Mouse (Mus musculus) gastrocnemius, postnatal 10 days (tissue): ENCODE results near the gene Lcor. TPM values are rescaled to one million over a fixed set of nuclear protein-coding genes. Genes with fewer than 3 reads are reported as not detected.

Source experiments
- DNase-seq: peaks from one replicate; pipeline ENCODE4 v3.0.0; 2021; ENCODE audit warnings: mixed read lengths
- long read RNA-seq, 2 experiments: library from polyadenylated mRNA; stranded (forward); transcript quantifications; one replicate each; pipeline ENCODE4 v2.0.0; 2021
- total RNA-seq, 2 experiments: library from RNA; stranded (reverse); gene quantifications; 2 replicates each; pipeline ENCODE4 v1.2.3; 2021

The Lcor gene
- total RNA-seq, result 10 to 100 TPM; 14.9 to 20.0 TPM
- long read RNA-seq, experiment 1, partial matches to known transcripts, result 1 of 8 reads
- long read RNA-seq, experiment 1, other reads (novel, unspliced or antisense), result 7 of 8 reads
- long read RNA-seq, experiment 2, partial matches to known transcripts, result 1 of 4 reads
- long read RNA-seq, experiment 2, other reads (novel, unspliced or antisense), result 2 of 4 reads

DNA sequence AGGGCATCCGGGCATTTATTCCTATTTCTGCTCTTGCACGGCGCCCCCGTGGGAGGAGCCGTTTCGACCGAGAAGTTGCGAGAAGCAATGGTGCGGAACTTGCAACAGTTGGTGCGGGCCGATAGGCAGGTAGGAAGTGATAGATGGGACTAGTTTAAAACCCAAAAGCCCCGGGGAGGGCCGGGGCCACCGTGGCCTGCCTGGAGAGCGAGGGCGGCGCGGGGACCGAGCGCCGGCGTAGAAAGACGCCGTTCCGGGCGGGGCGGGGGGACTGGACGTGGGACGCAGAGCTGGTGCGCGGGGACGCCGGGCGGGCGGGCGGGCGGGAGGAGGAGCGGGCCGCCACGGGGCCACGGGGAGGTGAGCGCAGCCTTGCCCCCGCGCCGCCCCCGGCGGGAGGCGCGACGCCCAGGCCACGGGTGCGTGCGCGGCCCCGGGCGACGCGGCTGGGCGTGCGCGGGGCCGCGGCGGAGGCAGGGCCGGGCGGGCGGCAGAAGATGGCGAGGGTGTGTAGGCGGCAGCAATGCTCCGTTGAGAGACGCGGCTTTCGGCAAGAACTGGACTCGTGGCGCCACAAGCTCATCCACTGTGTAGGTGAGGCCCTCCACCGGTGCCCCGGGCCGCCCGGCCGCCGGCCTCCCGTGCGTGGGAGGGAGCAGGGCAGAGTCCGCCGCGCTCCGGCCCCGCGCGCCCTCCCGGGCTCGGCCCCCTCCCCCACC, at the start of gene Lcor:
Gene Lcor, plus strand, starts transcription at position 448 of the 719 bp plus-strand sequence.
- DNase-seq, result peak; percentile 82

DNA sequence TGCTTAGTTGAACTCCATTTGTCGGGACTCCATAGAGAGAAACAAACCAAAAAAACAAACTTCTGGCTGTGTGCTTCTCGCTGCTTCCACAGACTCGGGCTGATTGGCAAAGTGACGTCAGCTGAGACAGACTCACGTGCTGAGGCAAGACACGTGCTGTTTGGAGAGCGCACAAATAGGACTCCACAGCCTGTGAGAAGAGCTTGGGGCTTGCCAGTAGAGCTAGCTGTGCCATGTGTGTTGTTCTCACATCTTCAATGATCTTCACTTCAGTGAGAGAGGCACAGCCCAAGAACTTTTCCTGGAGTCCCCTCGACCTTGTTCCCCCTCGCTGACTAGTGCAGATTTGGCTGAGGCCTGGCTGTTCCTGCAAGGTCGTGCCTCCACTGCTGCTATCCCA, 47.1 kb upstream of the Lcor start:
- no peak for DNase-seq

DNA sequence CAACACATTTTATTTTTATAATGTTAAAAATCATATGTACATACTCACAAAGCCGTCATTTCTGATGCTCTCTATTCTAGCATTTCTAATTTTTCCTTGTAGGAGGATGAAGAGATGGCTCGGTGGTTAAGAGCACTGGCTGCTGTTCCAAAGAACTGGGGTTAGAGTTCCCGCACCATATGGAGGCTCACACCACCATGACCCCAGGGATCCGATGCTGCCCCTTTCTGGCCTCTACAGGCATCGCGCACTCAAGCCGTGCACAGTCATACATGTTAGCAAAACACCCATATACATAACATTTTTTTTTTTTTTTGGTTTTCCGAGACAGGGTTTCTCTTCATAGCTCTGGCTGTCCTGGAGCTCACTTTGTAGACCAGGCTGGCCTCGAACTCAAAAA, 46.0 kb upstream of the Lcor start:
- no peak for DNase-seq

DNA sequence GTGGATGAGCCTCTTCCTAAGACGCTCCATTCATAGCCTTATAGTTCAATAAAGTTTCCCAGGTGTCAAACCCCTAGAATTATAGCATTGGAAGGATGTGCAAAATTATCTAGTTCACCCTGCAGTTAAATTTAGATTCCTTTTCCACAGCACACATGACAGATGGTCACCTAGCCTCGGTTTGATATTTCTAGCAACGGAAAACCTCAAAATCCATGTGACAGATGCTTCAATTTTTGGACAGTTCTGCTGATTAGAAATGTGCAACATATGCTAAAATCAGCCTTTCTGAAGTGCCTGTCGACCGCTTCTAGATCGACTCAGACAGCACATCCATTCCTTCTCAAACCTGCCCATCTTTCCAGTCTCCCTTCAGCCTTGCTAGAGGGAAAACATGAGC, 43.5 kb upstream of the Lcor start:
- no peak for DNase-seq

DNA sequence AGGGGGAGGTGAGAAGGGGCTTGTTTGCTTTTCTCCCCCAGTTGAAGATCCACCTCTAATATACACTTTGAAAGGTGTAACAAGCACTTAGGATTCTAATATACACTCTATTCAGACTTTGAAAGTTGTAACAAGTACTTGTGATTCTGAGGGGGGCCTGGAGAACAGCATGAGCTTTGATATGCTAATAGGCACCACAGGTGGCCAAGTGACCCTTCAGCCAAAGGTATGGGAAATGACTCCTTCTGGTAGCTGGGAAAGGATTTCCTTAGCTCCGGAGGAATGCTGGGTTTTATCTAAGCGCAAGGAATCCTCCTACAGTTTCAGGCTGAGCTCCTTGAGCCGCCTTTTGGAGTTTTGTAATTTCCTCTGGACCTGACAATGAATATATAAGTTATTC, 41.0 kb upstream of the Lcor start:
- no peak for DNase-seq

DNA sequence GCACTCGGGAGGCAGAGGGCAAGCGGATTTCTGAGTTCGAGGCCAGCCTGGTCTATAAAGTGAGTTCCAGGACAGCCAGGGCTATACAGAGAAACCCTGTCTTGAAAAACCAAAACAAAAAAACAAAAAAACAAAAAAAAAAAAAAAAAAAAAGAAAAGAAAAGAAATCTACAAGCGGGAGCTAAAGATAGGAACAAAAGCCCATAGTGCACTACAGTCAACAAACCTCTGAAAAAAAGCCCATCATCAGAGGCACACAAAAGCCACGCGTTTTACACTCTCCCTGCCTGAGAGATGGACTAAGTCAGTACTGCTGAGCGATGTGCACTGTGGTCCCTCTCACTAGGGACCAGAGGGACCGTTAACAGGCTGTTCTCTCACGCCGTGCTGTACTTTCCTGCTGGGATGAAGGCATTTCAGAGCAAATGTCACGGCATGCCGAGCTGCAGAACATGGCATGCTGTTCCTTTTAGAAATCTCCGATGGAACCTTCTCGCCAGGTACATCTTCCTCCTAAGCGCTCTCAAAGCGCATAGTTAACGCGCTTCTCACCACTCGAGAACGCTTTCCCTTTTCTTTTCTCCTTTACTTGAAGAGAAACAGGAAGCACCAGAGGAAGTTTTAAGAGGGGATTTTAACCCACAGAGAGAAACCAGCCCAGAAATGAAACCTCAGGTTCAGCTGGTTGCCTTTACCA, 40.4 kb upstream of the Lcor start:
- no peak for DNase-seq

DNA sequence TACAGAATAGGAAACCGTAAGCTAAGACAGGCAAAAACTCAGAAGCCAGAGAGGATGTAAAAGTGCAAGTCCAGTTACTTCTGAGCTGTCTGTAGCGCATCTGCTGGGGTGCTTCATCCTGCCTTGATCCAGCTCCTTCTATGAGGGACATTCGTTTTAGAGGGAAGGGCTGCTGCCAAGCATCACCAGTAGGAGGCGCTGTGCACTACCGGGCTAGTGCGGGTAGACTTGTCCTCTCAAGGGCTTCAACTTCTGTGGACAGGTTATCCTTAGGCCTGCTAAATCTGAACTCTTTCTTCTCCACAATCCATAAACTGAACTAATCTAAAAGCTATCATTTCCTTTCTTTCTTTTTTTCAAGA, 39.8 kb upstream of the Lcor start:
- DNase-seq, result peak; percentile 62

DNA sequence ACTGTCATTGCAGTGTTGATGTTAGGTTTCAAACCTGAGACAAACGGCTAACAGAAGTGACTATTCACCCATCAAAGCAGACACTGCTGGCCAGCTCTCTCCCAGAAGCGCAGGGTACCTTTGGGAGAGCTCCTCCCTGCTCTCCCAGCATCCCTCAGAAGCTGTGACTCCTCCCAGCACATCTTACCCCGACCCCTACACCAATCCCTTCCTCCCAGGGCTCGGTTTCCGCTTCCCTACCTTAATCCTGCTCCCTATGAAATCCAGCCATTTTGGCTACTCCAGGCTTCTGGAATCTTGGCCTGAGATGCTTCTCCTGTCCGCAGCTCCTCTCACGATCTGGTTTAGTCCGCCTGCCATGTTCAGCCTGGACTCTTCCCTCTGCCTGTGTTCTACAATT, 37.9 kb upstream of the Lcor start:
- no peak for DNase-seq

DNA sequence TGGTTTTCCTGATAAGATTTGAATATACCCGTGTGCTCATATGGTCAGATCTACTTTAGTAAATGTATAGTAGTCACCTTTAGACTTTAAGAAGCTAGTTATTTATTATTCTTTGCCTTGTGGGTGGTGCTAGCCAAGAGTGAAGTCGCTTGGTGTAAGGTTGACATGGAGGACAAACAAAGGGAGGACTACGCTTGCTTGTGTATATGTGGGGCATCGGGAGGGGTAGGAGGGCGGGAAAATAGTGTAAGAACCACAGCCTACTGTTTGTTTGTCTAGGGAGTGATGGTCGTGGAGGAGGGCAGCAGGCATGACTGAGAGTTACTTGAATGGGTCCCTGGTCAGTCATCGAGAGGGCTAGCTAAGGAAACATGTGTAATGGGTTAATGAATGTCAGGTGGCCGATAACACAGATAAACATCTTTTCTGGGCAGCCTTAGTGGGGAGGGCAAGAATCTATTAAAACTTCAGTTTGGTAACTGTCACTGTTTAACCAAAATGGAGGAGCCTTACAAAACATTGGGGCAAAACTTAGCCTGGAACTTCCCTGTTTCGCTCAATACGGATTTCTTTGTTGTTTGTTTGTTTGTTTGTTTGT, 37.3 kb upstream of the Lcor start:
- DNase-seq, result no peak

DNA sequence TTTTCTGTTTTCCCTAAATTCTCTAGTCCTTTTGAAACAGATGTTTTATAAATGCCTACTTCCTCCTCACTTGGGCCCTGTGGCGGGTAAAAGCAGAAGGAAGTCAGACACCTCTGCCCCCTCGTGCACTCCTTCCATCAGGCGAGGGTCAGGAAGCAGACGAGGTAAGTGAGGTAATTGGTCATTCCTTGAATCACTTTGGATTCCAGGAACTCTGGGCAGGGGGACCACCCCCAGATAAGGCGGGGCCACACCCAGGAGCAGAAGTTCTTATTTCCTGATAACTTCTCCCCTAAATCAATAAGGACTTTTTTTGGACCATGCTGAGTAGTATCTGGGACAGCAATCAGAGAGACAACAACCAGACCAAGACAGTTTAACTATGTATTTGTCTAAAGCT, 36.7 kb upstream of the Lcor start:
- no peak for DNase-seq

DNA sequence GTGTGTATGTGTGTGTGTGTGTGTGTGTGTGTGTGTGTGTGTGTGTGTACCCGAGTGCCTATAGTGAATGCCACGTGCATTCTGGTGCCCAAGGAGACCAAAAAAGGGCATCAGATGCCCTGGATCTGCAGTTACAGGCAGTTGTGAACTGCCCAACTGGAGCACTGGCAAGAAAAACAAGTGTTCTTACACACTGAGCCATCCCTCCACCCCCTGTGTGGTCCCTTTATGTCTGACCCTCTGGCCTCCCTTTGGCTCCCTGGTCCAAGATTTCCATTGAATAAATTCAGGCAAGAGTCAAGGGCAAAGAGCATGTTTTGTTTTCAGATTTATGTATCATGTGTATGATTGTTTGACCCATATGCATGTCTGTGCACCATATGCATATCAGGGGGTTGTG, 35.3 kb upstream of the Lcor start:
- DNase-seq, result no peak

DNA sequence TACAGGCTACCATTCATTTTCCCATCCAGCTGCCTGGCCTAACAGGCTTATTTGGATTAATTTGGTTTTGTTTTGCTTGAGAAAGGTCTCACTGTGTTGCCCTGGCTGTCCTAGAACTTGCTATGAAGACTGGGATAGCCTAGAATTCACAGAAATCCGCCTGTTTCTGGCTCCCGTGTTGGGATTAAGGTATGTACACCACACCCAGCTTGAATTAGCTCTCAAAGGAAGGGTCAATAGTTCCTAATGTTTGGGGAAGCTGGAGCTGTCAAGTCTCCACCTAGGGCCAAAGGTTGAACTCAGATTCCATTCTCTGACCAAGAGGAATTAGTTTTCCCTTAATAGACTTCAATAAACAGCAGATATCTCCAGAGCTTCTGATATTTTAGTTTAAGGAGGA, 34.7 kb upstream of the Lcor start:
- no peak for DNase-seq

DNA sequence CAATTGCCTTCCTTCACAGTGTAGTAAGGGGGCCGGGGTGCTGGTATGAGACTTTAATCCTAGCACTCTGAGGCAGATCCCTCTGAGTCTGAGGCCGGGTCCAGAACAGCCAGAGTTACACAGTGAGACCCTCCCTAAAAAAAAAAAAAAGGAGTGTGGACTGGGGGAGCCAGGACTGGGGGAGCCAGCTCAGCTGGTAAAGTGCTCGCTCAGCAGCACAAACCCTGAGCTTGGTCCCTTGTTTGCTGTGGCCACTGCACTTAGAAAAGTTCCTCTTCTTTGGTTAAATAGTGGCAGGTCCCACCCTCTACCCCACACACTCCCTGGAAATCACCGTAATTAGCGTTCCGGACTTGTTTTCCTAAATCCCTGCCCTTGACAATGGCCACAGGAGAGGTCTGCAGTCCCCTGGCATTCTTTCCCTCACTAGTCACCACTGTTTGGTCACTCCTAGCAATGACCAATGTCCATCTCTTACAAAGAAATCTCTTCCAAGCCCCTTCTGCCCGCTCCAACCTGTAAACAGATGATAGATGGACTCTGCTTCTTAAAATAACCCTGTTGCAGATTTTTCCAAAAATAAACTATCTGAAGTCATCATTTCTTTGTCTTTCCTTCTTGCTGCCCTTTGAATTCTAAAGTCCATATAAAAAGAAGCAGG, 32.9 kb upstream of the Lcor start:
- no peak for DNase-seq

DNA sequence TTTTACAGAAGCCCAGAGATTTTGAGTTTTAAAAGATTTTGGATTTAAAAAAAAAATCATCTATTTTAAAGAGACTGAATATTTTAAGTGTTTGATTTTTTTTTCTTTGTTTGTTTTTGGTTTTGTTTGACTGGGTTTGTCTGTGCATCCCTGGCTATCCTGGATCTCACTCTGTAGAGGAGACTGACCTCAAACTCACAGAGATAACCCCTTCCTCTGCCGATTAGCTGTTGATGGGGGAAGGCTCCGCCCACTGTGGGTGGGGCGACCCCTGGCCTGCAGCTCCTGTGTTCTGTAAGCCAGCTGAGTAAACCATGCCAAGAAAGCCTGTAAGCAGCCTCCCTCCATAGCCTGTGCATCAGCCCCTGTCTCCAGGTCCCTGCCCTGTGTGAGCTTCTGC, 30.3 kb upstream of the Lcor start:
- DNase-seq, result no peak

DNA sequence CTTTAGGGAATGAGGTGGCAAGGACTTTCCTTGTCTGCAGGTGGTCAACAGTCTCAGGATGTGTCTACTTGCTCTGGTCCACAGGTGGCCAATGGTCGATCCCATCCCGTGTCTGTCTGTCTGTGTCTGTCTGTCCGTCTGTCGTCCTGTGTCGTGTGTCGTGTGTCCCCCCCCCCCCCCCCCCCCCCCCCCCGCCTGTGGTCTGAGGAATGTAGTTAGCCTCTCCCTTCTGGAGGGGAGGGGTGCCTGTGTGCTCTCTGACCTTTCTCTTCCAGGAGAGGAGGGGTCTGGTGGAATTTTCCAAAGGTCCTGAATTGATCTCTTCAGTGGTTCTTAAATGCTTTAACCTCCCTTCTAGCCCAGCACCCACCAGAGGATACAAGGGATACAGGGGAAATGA, 27.8 kb upstream of the Lcor start:
- no peak for DNase-seq

DNA sequence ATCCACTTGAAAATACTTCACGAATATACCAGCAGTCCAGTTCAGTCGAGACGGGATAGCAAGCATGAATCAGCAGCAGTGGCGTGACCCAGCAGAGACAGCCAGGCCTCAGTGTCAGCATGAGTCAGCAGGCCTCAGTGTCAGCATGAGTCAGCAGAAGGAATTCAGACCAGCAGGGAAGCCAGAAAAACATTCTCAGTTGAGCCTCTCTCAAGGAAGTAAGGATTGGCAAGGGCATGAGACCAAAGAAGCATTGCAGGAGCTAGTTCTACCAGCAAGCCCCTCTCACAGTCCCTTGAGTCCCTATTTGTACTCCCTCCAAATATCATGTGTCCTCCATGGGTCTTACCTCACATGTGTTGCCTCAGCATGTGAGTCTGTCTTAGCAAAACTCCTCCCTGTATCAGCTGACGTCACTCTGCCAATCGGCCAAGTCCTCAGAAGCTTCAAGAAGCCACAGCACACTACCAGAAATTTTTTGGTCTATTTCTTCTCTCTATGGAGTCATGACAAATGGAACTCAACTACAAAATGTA, 27.3 kb upstream of the Lcor start:
- DNase-seq, result no peak

DNA sequence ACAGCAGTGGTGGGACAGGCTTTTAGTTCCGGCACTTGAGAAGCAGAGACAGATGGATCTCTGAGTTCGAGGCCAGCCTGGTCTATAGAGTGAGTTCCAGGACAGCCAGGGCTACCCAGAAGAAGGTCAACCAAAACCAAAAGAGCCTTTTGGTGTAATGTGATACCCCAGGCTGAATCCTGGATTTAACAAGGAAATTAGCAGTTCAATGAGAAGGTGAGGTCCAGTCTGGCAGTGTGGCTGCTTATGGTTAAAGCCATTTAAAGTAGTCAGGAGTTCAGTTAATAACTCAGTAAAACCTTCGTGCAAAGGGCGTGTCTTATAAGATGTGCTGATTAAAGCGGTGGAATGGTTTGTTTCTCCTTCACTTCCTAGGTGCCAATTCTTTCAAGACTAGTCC, 25.3 kb upstream of the Lcor start:
- DNase-seq, result no peak

DNA sequence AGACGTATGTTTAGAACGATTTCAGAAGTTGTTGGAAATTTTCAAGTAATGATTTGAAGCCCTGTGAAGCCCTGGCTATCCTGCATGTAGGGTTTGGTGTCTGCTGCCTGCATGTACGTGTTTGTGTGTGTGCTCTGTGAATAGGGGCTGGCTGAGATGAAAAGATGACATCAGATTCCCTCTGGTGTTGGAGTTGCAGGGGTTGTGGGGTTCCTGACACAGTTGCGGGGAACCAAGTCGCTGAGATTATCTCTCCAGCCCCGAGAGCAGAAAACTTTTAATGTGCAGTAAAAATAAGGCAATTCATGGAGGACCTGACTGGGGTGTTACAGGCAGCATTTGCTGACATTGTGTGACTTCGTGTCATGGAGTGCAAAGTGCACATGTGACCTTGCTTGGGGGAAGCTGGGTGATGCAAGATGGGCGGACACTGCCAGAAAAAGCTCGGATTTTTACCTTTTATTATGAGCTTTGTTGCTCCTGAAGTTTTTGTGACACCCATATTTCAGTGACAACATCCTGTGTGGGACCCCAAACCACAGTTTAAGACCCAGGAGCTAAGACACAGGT, 20.2 kb upstream of the Lcor start:
- no peak for DNase-seq

DNA sequence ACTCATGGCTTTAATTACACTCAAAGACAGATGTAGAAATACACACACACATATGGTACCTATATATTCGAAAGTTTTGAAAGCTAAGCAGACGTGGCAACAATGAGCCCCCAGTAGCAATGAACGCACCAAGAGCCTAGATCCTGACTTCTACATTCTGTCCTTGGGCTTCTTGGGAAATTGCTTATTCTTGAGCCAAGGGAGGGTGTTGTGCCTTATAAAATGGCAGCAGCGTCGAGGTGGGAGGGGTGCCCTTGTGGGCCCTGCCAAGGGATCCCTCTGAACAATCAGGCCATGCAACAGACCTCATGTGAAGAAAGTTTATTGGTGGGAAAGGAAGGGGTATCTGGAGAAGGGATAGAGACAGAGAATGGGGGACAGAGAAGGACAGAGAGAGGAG, 18.6 kb upstream of the Lcor start:
- no peak for DNase-seq

DNA sequence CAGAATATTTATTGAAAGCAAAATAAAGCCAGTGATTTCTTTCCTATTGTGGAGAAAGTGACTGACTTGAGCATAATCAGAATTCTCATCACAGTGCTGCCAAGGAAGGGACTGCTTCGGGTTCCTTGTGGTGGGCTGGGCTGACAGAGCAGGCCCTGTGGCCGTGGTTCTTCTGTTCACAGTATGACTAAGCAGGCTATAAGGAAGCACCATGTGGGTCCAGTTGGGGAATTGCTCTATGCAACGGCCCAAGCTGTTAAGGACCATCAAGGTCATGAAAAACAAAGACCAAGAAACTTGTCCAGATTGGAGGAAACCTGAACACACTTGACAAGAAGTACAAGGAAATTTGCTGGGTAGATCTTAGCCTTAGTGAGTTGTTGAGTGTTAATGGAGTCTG, 16.0 kb upstream of the Lcor start:
- DNase-seq, result no peak

DNA sequence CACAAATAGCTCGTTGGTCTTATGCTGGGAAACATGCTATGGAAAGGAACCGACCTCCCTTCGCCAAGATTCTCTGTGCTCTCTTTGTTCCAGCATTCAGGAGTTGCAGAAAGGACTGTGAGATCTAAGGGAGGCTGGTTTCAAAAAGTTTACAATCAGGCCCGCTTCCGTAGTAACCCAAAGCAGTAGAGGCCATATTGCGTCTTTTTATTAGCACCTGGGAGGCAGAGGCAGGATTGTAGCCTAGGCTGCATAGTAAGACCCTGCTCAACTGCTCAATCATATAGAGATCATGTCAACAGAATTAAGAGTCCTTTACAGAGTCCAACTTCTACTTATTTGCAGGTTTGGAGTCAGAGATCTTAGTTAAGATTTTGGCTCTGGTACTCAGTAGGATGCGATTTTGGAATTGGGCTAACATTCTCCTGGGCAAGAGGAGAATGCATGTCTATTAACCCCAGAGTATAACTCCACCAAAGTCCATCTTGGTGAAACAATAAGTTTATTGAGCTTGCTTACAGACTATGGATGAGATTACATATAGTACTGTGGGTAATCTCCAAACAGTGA, 8.8 kb upstream of the Lcor start:
- DNase-seq, result no peak

DNA sequence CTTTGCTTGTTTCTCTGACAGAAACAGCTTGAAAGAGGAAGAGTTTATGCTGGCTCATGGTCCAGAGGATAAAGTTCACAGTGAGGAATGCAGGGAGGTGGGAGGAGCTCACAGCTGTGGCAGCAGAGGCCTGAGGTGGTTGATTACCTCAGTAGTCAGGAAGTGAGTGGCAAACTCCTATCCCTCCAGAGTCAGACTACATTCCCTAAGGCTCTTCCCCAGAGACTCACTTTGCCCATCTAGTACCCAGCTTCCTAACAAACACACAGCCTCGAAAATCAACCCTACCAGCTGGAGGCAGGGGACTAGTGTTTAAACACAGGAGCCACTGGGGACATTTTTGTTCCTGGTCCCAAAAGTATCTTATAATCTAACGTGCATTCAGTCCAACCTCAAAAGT, 7.5 kb upstream of the Lcor start:
- DNase-seq, result no peak
